Mouse (Mus musculus): ENCODE measurements around the gene Gm15294.

Gene Gm15294

DNA sequence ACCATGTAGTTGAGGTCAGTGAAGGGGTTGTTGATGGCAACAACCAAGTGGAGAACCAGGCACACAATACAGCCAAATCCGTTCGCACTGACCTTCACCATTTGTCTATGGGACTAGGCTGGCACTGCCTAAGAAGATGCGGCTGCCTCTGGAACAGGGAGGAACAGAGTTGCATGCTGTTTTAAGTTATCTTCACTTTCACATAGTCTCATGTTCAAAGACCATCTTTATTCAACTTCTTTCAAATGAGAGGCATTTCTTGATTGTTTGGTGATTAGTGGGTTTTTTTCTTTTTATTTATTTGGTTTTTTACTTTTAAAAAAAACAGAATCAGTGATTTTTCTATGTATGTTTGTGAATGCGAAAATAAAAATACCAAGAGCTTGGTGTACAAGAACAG lies at the start of gene Gm15294:
Gene Gm15294, minus strand, starts transcription at position 101 of the 400 bp plus-strand sequence.
- DNase-seq, result no peak

DNA sequence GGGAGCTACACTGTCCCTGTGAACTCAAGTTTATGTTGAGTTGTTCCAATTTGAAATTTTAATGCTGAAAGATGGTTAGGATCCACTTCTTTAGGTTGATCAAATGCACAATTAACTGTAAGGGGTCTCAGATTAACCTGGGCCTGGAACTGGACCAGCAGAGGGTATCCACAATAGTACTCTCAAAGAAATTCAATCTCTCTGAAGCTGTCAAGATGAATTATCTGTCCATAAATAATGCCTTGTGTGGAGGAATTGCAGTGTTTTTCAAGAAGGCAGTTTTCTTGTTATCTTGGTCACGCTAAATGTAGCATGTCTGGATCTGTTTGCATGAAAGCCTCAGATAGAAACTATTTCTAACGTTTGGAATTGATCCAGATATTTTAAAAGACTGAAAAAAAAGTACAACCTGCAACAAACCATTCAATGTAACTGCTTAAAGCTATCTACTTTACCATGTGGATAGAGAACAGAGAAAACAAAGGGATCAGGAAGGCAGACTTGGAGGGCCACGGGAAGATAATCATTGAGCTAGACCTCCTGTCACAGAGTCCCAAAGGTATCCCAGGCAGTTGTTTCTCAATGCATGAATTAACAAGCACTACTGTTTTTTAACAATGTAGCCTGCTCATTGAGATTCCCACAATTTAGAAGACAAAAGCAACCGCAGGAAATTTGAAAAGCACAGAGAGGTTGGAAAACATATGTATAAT lies 9.5 kb upstream of the Gm15294 start:
- no peak for DNase-seq

GRCm38 (mm10) chrX:141874024-141874423 lies 1.0 kb downstream of the Gm15294 start:
- DNase-seq, result no peak

DNA sequence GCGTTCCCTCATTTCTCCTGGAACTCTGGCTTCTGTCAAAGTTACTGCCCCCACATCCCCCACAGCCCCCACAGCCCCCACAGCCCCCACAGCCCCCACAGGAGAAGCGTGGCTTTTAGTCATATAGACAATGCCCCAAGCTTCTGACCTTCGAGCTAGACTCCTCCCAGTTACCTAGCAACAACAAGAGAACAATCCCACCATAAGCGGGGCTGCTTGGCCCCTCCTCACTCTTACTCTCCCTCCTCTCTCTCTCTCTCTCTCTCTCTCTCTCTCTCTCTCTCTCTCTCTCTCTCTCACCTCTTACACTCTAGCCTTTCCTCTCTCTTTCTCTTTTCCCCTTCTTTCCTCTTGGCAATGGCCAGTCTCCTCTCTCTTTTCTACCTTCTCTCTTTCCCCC lies 1.4 kb downstream of the Gm15294 start:
- no peak for DNase-seq

GRCm38 (mm10) chrX:141855684-141856396 lies 19.2 kb downstream of the Gm15294 start:
- DNase-seq, result no peak
